Mouse (Mus musculus): Measurements from ENCODE around the gene Pknox1.

Pknox1 gene

GRCm38 (mm10) chr17:31646199-31647002 lies 81.9 kb downstream of the Pknox1 start:
- no peak for DNase-seq (ENCODE audit: low read depth, low spot score)

- DNase-seq (ENCODE audit: low read depth, low spot score), result no peak
These were observed 87.6 kb downstream of the Pknox1 start for GRCm38 (mm10) chr17:31652152-31652551.

- DNase-seq (ENCODE audit: low read depth, low spot score), result no peak
These were observed 88.7 kb downstream of the Pknox1 start for GRCm38 (mm10) chr17:31653277-31653676.

GRCm38 (mm10) chr17:31655366-31655765 lies 90.8 kb downstream of the Pknox1 start:
- DNase-seq (ENCODE audit: low read depth, low spot score), result no peak

- DNase-seq (ENCODE audit: low read depth, low spot score), result no peak
These were observed 92.1 kb downstream of the Pknox1 start for GRCm38 (mm10) chr17:31656682-31657081.
